Mouse (Mus musculus) adrenal gland, adult 2 months (tissue): Measurements from ENCODE around the gene Gm14412. TPM values are rescaled to one million over a fixed set of nuclear protein-coding genes. Genes with fewer than 3 reads are reported as not detected.
"Not testable (repeated sequence)": the region's sequence is repeated elsewhere in the genome, so short reads cannot be mapped to it uniquely, and the experiment has no call there.

Experiments
- DNase-seq: peaks from one replicate; pipeline ENCODE4 v3.0.0; 2021
- long read RNA-seq: library from polyadenylated mRNA; stranded (forward); transcript quantifications from one replicate; pipeline ENCODE4 v2.0.0, GENCODE M21; 2021
- polyA plus RNA-seq: library from polyadenylated mRNA; depleted of rRNA; stranded (reverse); fragments of >200 nt; gene quantifications from 2 replicates; pipeline ENCODE4 v1.2.3, GENCODE M21; 2012; rRNA removed
- total RNA-seq, 2 experiments: library from RNA; stranded (reverse); gene quantifications; 2 replicates each; pipeline ENCODE4 v1.2.3; 2021

The Gm14412 gene
- 1 to 10 TPM; 3.4 to 4.5 TPM for total RNA-seq
- polyA plus RNA-seq: not detected in 2 replicates
- long read RNA-seq: 0 reads

DNA sequence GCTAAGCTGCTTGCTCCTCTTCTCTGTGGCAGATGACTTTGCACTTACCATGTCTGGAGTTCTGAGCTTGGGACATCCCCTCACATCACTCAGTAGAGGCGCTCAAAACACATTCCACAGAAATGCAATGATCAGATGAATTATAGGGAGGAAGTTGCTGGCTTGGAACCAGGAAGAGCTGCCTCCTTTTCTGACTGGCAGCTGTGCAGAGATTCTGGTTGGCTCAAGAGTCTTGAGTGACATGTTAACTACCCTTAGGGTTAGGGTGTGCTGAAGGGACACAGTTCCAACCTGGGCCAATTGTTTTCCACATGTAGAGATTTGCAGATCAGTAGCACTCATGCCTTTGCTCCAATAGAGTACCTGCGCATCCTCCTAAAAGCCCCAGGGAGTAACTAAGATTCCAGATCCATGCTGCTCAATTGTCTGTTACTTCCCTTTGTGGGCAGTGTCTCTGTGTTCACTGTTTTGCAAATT is at the start of gene Gm14412:
Gene Gm14412 (minus strand): TSS at position 51 of the 477 bp plus-strand sequence.
- DNase-seq: not testable (repeated sequence)

DNA sequence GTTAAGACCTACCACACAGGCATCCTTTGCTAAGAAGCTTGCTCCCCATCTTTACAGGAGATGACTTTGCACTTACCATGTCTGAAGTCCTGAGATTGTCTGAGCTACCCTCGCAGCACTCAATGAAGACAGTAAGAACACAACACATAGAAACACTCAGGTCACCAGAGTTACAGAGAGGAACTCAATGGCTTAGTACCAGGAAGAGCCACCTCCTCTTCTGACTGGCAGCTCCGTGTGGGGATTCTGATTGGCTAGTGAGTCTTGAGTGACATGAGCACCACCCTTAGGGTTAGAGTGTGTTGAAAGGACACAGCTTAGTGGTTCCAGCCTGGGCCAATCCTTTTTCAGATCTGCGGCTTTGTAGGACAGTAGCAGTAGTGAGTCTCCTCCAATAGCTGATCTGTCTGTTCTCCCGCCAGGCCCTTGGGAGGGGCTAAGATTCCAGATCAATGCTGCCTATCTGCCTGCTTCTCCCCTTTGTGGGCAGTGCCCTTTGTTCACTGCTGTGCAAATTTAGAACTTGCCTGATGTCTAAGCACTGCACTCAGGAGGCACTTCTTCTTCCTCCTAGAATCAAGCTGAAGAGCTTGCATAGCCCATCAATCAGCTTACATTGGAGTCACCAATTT is 5.7 kb upstream of the Gm14412 start:
- not testable (repeated sequence) for DNase-seq

- DNase-seq: peak; percentile 10
Measured at GRCm38 (mm10) chr2:177321361-177321760, 2.7 kb downstream of the Gm14412 start.

DNA sequence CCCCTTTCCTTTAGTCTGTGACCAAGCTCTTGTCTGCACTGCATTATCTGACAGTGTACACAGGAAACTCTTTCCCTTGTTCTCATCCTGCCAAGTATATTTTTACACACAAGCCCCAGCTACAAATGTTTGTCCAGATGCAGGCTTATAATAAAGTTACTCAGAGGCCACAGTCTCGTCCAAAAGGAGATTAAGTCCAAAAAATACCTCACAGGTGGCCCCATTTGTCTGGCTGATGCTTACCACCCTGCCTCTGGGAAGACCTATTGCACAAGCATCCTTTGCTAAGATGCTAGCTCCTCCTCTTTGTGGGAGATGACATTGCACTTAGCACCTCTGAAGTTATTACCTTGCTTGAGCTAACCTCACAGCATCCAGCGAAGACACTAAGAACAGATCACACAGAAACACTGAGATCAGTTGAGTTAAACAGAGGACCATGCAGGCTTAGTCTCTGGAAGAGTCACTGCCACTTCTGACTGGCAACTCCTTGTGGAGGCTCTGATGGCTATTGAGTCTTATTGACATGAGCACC is 3.3 kb downstream of the Gm14412 start:
- DNase-seq: not testable (repeated sequence)

GRCm38 (mm10) chr2:177318996-177319395 is 5.1 kb downstream of the Gm14412 start:
- DNase-seq: no peak

DNA sequence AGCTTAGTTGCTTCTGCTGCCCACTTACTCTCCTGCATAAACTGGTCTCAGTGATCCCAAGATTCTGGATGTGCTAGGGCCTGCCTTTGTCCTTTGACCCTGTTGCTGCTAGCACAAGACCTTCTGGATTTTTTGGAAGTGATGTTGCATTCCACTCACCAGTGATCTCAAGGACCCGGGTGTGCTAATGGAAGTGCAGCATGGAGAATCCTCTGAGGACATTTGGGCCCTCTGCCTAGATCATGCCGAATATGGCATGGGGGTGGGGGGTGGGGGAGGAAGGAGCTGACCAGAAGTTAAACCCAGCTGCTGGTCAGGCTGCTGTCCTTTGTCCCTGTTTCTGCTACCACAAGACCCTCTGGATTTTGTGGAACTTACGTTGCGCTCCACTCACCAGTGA is 14.5 kb downstream of the Gm14412 start:
- not testable (repeated sequence) for DNase-seq

DNA sequence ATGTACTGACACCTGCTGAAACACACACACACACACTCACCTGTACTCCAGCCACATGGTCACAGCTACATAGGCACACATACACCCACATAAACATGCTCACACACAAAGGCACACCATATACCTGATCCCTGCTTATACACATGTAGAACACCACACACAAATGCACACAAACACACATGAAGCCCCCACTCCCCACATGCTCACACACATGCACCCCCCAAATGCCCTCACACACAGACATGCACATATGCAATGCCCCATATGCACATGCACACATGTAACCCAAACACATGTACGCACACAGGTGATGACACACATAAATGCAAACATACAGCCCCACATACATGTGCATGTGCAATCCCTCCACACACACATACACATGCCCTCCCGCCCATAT is 19.1 kb downstream of the Gm14412 start:
- DNase-seq: not testable (repeated sequence)

- not testable (repeated sequence) for DNase-seq
Measured at GRCm38 (mm10) chr2:177283701-177284100, 40.4 kb downstream of the Gm14412 start.

DNA sequence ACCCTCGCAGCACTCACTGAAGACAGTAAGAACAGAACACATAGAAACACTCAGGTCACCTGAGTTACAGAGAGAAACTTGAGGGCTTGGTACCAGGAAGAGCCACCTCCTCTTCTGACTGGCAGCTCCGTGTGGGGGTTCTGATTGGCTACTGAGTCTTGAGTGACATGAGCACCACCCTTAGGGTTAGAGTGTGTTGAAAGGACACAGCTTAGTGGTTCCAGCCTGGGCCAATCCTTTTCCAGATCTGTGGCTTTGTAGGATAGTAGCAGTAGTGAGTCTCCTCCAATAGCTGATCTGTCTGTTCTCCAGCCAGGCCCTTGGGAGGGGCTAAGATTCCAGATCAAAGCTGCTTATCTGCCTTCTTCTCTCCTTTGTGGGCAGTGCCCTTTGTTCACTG is 46.4 kb downstream of the Gm14412 start:
- DNase-seq: not testable (repeated sequence)

DNA sequence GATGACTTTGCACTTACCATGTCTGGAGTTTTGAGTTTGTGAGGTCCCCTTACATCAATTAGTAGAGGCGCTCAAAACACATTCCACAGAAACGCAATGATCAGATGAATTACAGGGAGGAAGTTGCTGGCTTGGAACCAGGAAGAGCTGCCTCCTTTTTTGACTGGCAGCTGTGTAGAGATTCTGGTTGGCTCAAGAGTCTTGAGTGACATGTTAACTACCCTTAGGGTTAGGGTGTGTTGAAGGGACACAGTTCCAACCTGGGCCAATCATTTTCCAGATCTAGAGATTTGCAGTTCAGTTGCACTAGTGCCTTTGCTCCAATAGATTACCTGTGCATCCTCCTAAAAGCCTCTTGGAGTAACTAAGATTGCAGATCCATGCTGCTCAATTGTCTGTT is 51.9 kb downstream of the Gm14412 start:
- not testable (repeated sequence) for DNase-seq

DNA sequence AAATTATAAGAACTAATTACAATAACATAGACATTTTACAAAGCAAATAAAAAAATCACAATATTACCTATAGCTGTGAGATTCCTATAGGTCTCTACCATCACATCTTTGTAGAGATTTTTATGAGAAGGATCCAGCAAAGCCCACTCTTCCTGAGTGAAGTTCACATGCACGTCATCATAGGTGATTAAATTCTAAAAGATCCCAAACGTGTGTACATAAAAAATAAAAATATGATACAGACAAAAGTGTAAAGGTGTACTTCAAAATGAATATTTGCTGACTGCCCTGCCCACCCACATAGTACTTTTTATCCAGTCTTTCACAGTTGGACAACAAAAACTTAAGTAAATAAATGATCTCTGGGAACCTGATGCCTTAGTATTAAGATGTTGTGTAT is 57.2 kb downstream of the Gm14412 start, which contains the start of gene Gm14409:
Gene Gm14409 (minus strand): TSS at position 101 of the 400 bp plus-strand sequence.
- DNase-seq: not testable (repeated sequence)

Other genes with a start within 250 kb of the Gm14412 start
- gene Gm14401, start 250.0 kb downstream of the Gm14412 start, total RNA-seq: 1 to 10 TPM in 1 of 2 experiments, under 1 TPM in 1; 0.73 to 1.6 TPM
- not detected in 2 replicates for gene Gm14401, start 250.0 kb downstream of the Gm14412 start, polyA plus RNA-seq
- gene Gm14410, start 117.9 kb downstream of the Gm14412 start, total RNA-seq: 10 to 100 TPM; 29.3 to 42.7 TPM
- 0.23 and 0.55 TPM in 2 replicates for gene Gm14410, start 117.9 kb downstream of the Gm14412 start, polyA plus RNA-seq
- gene Gm14409, start 57.3 kb downstream of the Gm14412 start, total RNA-seq: 1 to 10 TPM; 1.2 to 2.5 TPM
- not detected in 2 replicates for gene Gm14409, start 57.3 kb downstream of the Gm14412 start, polyA plus RNA-seq
- 10 to 100 TPM; 16.2 to 28.2 TPM for gene Gm14418, start 74.0 kb upstream of the Gm14412 start, total RNA-seq
- not detected in 2 replicates for gene Gm14418, start 74.0 kb upstream of the Gm14412 start, polyA plus RNA-seq
- gene Zfp970, start 140.4 kb upstream of the Gm14412 start, total RNA-seq: 10 to 100 TPM; 62.5 to 72.3 TPM
- 0.22 and 0.30 TPM in 2 replicates for gene Zfp970, start 140.4 kb upstream of the Gm14412 start, polyA plus RNA-seq
- gene Gm14403, start 173.9 kb upstream of the Gm14412 start, total RNA-seq: 10 to 100 TPM; 66.2 to 94.9 TPM
- 0.21 and 0.33 TPM in 2 replicates for gene Gm14403, start 173.9 kb upstream of the Gm14412 start, polyA plus RNA-seq